Mouse (Mus musculus): Measurements from ENCODE around the gene Raf1.

Gene Raf1

DNA sequence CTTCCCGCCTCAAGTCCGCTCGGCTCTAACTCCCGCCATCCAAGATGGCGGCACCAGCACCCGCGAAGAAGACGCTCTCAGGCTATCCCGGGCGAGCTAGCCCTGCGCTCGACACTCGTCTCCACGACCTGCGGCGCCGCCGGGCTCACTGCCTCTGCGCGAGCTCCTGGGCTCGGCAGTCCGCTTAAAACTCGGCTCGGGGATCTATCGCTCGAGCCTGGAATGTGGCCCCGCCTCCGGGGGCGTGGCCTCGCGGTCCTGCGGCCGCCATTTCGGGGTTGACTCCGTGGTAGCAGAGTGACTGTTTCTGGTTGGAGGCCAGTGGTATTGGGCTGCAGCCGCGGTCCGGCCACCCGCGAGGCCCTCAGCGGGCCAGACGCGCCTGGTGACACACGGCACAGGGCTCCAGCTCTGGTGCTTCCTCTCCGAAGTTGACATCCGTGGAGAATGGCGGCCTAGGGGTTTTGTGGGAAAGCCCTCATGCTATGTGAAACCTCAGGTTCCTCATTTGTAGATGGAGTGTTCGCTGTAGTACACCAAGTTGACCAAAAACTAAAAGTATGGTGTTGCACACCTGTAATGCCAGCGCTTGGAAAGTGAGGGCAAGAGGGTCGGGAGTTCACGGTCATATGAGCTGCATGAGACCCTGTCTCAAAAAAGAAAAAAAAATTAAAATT is at the start of gene Raf1:
TSS of gene Raf1 (minus strand) at position 184 of the 677 bp plus-strand sequence.
- peak; percentile 96 for DNase-seq (ENCODE audit: low spot score)

DNA sequence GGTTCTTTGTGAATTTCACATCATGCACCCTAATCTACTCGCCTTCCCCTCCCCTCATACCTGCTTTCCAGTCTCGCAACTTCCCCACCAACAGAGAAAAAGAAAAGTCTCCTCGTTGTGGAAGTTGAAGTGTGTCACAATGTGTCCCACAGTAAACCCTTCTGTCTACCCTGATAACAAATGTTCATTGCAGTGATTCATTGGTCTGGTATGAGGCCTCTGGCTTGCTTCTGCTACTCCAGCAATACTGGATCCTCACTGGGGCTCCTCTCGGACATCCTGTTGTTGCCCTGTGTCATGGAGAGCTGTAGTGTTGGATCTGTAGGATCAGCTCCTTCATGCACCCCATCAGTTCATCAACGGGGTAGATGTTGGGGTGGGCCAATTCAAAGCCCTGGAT is 45.8 kb upstream of the Raf1 start:
- DNase-seq (ENCODE audit: low spot score), result no peak

- DNase-seq (ENCODE audit: low spot score), result no peak
Observed at GRCm38 (mm10) chr6:115717715-115718558, 41.5 kb upstream of the Raf1 start.

DNA sequence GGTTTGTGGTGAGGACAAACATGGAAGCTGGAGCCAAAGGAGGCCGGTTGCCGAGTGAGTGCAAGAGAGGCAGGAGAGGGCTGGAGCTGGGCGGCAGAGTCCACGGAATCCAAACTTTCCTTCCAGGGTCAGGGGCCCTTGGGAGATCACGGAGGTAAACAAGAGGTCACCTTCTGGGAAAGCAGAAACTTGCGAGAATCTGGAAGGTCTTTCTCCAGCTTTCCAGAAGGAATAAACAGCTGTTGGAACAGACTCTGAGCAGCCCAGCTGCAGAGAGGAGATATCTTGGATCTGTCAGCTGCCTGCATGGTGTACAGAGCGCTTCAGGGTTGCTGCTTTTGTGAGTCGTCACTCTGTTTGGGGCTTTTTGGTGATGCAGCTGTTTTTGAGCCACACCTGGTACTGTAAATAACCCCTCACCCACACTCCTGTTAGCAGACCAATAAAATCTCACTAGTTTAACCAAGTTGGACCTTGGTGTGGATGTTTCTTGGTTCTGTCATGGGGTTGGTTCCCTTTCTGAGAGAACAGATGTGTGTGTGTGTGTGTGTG is 40.7 kb upstream of the Raf1 start:
- no peak for DNase-seq (ENCODE audit: low spot score)

DNA sequence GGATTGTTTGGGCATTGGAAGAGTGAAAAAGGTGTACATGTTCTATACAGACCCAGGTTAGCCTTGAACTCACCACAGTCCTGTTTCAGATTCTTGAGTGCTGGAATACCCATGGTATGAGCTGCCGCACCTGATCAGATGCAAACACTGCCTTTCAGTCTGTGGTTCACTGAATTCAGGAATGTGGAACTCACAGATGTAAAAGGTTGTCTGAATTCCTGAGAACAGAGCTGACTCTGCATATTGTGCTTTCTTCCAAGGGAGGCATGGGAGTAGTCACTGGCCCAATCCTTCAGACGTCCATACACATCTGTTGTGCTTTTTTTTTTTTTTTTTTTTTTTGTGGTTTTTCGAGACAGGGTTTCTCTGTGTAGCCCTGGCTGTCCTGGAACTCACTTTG is 34.8 kb upstream of the Raf1 start:
- DNase-seq (ENCODE audit: low spot score), result no peak

DNA sequence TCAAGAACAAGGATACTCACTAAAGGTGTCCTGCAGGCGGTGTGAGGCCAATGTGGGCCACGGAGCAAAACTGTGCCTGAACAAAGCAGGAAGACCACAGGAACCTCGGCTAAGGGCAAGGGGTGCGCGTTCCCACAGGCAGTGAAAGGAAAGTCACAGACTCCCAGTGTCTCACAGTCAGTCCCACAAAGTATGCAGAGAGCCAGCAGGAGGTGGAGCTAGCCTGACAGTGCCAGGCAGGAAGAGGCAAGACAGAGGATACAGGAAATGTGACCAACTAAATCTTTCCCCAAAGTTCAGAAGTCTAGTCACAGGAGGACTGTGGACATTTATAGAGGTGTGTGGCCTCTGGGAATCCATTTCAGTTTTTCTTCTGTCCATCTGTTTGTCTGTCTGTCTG is 26.5 kb upstream of the Raf1 start:
- DNase-seq (ENCODE audit: low spot score), result no peak

DNA sequence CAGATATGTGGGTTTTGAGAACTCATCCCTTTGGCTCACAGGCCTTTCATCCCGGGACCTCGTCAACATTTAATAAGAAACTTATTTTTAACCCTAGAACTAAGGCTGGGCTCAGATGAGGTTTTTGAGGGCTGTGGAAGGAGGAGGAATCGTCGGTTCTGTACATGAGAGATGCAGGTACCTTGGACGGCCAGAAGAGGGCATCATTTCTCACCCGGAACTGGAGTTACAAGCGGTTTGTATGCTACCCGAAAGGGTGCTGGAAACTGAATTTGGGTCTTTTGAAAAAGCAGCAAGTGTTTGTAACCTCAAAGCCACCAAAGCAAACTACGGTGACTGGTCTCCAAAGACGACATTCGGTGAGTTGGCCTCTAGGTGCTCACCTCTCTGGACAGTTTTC is 24.9 kb upstream of the Raf1 start:
- no peak for DNase-seq (ENCODE audit: low spot score)

- DNase-seq (ENCODE audit: low spot score), result no peak
Observed at GRCm38 (mm10) chr6:115700778-115701177, 24.3 kb upstream of the Raf1 start.

DNA sequence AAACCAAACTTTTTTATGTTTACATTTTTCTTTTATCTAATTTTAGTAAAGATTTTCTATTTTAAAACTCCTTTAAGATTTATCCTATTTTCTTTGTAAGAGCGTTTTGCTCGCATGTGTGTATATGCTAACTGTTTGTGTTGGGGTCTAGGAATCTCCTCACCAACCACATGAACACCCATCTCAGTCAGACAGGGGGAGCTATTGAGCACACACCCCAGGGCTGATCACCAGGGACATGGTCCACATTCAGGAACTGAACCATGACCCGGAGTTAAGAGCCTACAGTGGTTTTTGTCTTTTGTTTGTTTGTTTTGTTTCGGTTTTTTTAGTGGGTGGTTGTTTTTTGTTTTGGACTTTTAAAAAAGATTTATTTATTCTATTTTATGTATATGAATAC is 22.3 kb upstream of the Raf1 start:
- DNase-seq (ENCODE audit: low spot score), result no peak

DNA sequence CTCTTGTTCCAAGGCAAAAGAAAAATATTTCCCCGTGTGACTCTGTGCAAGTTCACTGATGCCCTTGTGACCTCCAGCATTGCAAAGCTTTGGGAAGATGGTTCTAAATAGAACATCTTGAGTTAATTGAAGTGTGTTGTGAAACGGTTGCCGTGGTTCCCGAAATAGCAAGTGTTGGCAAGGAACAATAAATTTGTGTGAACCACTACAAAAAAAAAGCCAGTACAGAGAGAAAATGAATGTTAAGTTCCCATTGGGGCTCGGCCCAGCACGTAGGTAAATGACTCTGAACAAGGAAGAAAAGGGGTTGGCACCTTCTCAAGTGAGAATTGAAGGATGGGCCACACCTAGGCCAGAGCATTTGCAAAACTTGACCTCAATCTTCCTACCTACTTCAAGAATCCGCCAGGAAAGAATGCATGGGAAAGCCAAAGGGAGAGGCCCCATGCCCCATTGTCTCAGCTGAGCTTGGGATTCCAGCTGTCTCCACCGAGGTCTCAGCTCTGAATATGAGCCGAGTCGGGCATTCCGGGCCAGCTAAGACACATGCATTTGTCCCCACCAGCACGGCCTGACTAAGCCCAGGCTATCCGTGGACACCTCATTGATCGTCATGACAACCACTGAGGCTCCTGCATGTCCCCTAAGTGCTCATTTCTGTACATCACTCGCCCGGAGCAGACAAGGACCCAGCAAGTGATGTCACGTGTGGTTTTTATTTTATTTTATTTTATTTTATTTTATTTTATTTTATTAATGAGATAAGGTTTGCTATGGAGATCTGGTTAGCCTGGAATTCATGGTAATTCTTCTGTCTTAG is 21.5 kb upstream of the Raf1 start:
- DNase-seq (ENCODE audit: low spot score), result no peak

DNA sequence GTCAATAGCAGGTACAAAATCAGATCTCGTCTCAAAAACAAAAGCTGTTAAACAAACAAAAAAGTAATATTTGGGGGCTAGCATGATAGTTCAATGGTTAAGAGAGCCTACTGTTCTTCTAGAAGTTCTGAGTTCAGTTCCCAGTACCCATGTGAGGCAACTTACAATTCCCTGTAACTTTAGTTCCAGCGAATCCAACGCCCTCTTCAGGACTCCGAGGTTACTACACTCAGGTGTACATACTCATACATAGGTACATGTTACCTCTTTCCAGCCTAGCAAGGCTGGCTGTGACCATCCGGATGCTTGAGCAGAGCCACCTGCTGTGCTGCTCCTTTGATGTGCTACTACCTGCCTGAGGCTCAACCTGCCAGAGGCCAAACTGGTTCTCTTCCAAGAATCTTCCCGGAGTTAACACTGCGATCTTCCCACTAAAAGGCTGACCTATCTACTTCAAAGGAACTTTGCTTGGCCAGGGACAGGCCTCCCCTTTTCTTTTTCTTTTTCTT is 20.3 kb upstream of the Raf1 start:
- DNase-seq (ENCODE audit: low spot score), result no peak

- no peak for DNase-seq (ENCODE audit: low spot score)
Observed at GRCm38 (mm10) chr6:115695124-115695523, 18.7 kb upstream of the Raf1 start.

DNA sequence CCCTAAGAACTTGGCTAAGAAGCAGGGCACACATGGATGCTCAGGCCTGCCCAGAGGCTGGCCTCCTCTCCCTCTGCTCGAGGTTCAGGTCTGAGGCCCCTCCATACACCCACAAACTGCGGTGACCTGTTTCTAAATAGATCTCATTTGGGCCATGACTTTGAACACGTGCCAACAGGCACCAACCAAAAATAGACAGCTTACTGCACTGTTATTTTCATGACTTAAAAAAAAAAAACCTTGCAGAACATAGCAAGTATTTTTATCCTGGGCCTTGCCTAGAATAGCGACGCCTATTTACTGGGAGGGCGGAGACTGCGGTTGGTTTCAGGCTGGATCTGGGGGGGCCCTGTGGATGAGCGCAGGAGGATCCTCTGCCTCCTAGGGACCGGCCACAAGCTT is 18.0 kb upstream of the Raf1 start:
- DNase-seq (ENCODE audit: low spot score), result no peak

DNA sequence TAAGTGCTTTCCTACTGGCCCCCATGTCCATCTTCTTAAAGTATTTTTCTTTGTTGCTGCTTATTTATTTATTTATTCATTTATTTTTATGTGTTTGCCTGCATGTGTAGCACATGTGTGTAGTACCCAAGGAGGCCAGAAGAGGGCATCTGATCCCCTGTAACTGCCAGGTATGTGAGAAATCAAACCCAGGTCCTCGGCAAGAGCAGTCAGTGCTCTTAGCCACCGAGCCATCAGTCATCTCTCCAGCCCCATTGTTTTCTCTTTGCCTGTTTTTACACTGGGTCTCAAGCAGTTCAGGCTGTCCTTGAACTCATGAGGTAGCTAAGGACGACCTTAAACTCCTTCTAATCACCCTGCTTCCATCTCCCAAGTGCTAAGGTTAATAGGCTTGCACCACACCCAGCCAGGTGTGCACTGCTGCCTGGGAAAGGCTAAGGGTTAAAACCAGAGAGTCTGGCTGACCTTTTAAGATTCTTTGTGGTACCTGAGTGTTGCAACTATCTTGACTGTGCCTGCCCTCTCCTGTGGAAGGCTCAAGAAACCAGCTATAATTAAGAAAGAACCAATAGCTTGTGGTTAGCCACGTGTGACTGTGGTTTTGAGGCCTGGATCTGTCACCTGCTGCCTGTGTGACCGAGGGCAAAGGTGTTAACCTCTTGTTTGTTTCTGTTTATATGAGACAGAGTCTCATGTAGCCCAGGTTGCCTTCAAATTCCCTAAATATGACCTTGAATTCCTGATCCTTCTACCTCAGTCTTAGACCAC is 16.7 kb upstream of the Raf1 start:
- no peak for DNase-seq (ENCODE audit: low spot score)

DNA sequence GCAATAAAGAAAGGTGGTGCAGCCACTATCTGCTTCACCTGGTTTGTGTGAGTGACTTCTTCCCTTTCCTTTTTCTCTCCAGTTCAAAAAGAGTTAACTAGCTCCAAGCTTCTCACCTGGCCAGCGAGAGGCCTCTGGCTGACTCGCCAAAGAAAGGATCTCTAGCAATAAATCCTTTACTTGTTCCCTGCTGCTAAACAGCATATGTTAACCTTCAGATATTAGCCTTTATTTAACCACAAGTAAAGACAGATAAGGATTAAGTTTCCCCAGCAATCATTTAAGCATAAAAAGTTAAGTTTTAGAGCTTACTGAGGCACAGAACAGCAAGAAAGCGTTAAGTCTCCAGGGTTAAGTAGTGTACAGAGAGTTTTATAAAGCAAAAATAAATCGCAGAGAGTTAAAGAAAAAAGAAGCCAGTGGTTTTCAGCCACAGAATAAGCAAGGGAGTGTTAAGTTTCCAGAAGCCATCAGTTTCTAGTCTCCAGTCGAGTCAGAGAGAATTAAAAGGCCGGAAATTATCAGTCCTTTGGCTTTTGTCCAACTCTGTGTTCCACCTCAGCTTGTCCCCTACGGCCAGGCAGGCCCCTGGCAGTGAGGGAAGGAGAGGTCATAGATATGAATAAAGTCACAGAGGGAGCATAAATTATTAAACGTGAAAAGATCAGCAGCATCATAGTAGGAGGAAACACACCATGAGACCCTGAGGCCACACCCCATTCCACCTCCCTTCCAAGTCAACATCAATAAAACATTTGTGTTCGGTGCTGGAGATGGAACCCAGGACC is 15.9 kb upstream of the Raf1 start:
- DNase-seq (ENCODE audit: low spot score), result no peak

DNA sequence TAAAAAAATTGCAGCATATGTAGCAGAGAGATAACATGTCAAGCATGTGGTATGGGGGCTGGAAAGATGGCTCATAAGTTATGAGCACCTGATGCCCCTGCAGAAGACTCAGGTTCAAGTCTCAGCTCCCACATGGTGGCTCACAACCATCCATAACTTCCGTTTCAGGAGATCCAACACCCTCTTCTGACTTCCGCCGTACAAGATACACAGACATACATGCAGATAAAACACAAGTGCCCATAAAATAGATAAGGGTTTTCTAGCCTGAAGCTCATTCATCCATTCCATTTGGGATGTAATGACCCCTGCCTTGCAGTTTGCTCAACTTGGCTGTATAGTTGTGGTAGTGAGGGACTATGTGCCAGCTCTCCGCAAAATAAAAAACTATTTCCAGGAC is 13.7 kb upstream of the Raf1 start:
- DNase-seq (ENCODE audit: low spot score), result no peak

DNA sequence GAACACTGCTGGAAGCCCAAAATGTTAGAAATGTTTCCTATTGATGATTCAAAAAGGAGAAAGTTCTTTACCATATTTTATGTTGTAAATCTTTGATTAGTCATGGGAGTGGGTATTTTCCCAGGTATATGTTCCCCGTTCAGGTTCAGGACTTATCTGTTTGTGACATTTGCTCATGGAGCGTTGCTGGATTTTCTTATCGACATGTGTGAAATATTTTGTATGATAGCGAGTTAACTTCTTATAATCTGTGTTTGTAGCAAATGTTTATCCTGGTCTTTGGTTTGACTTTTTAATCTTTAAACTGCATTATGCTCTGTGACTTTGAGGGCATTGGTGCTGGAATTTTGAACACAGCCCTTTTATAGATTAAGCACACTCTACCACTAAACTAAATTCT is 12.2 kb upstream of the Raf1 start:
- no peak for DNase-seq (ENCODE audit: low spot score)

GRCm38 (mm10) chr6:115687753-115688152 is 11.3 kb upstream of the Raf1 start:
- no peak for DNase-seq (ENCODE audit: low spot score)

GRCm38 (mm10) chr6:115684851-115685646 is 8.6 kb upstream of the Raf1 start:
- no peak for DNase-seq (ENCODE audit: low spot score)

DNA sequence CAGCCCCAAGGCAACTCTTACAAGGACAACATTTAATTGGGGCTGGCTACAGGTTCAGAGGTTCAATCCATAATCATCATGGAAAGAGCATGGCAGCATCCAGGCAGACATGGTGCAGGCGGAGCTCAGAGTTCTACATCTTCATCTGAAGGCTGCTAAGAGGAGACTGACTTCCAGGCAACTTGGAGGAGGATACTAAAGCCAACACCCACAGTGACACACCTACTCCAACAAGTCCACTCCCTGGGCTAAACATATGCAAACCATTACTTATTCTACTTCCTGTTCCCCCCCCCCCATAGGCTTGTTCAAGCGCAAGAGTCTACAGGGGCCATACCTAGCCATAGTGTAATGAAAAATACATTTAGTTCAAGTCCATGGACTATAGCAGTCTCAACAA is 7.8 kb upstream of the Raf1 start:
- DNase-seq (ENCODE audit: low spot score), result no peak
